Mouse (Mus musculus): ENCODE measurements at regions not wholly inside any gene's neighbourhood (a gene's known extent, or its start where the extent isn't known, plus 50 kb on each side); places are given as distances from the start of the nearest gene placed in this dataset.

DNA sequence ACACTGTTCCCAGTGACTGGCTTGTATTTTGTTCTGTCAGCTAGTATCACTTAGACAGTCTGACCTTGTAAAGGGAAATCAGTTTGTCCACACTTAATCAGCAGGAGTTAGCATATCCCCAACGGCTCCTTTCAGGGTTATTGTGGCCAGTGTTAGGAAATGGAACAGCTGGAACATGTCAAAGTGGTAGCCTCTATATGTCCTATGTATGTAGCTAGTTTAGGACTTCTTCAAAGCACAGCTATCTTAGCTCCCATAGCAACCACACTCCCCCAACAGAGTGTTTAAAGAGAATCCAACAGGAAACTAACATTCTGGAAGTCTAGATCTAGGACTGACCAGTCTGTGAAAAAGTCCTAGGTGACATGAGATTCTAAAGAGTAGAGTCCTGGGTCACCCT is 72.6 kb downstream of the Gm21897 start:
- TF ChIP-seq CTCF (conservative IDR thresholded peaks at IDR 0.05; ENCODE audit: low read length) (no peak), POU5F1 (IDR thresholded peaks at IDR 0.05; ENCODE audit: borderline replicate concordance, low read length) (no peak), NANOG (IDR thresholded peaks at IDR 0.05; ENCODE audit: borderline replicate concordance, low read length) (no peak)
